Mouse (Mus musculus): ENCODE results near the gene Ptpro. TPM values are rescaled to one million over a fixed set of nuclear protein-coding genes. Genes with fewer than 3 reads are reported as not detected.
A peak's percentile ranks its signal among the peaks of the same experiment; 100 is the strongest.

Gene Ptpro
- polyA plus RNA-seq, 1 experiment from 2014 or later, result 48.9 TPM

- Histone ChIP-seq H3K4me1 (replicated peaks) (no peaks in the 10 kb centered on the region), H3K9ac (no peak overlapping the region), H3K9me3 (no peaks in the 10 kb centered on the region), H3K36me3 (peaks cover 9% of the 10 kb centered on the region; the same call in 1 of the 2 replicates), H3K27me3 (no peaks in the 10 kb centered on the region), H3K4me3 (no peak overlapping the region), H3K4me2 (no peak overlapping the region), H3K27ac (replicated peaks) (no peak overlapping the region)
- ATAC-seq (ENCODE audit: low FRiP score, low read depth), result no peak
- WGBS, result 85% methylated on average over 4 of the region's 4 CpGs
Observed at GRCm38 (mm10) chr6:137396106-137396793, 144.1 kb downstream of the Ptpro start.

GRCm38 (mm10) chr6:137397358-137397757 lies 145.2 kb downstream of the Ptpro start:
- Histone ChIP-seq H3K4me2 (no peak overlapping the region), H3K4me1 (replicated peaks) (no peaks in the 10 kb centered on the region), H3K27ac (replicated peaks) (no peak overlapping the region), H3K9me3 (no peaks in the 10 kb centered on the region), H3K9ac (no peak overlapping the region), H3K27me3 (no peaks in the 10 kb centered on the region), H3K4me3 (no peak overlapping the region), H3K36me3 (peaks cover 5% of the 10 kb centered on the region; the same call in 1 of the 2 replicates)
- WGBS, result 86% methylated on average over 2 of the region's 2 CpGs
- no peak for ATAC-seq (ENCODE audit: low FRiP score, low read depth)

- H3K4me3 ChIP-seq, result no peak overlapping the region
- H3K4me2 ChIP-seq, result no peak overlapping the region
- no peaks in the 10 kb centered on the region for H3K9me3 ChIP-seq
- no peak for ATAC-seq (ENCODE audit: low FRiP score, low read depth)
- H3K27ac ChIP-seq (replicated peaks), result no peak overlapping the region
- H3K4me1 ChIP-seq (replicated peaks), result no peaks in the 10 kb centered on the region
- H3K9ac ChIP-seq, result no peak overlapping the region
- 85% methylated on average over 4 of the region's 4 CpGs for WGBS
- no peaks in the 10 kb centered on the region for H3K27me3 ChIP-seq
- peaks cover 9% of the 10 kb centered on the region for H3K36me3 ChIP-seq
Observed at GRCm38 (mm10) chr6:137404196-137404595, 152.1 kb downstream of the Ptpro start.

- Histone ChIP-seq H3K4me3 (no peak overlapping the region), H3K27ac (replicated peaks) (no peak overlapping the region), H3K27me3 (no peaks in the 10 kb centered on the region), H3K4me1 (replicated peaks) (no peaks in the 10 kb centered on the region), H3K4me2 (no peak overlapping the region), H3K9me3 (no peaks in the 10 kb centered on the region), H3K9ac (no peak overlapping the region), H3K36me3 (peaks cover 9% of the 10 kb centered on the region)
- no peak for ATAC-seq (ENCODE audit: low FRiP score, low read depth)
- 90% methylated on average over 2 of the region's 2 CpGs for WGBS
Observed at GRCm38 (mm10) chr6:137405690-137406089, 153.6 kb downstream of the Ptpro start.

GRCm38 (mm10) chr6:137410510-137410909 lies 158.4 kb downstream of the Ptpro start:
- no peak overlapping the region for H3K4me3 ChIP-seq
- no peak overlapping the region for H3K9ac ChIP-seq
- peaks cover 9% of the 10 kb centered on the region for H3K36me3 ChIP-seq
- no peak for ATAC-seq (ENCODE audit: low FRiP score, low read depth)
- H3K9me3 ChIP-seq, result no peaks in the 10 kb centered on the region
- H3K4me2 ChIP-seq, result no peak overlapping the region
- no peaks in the 10 kb centered on the region for H3K27me3 ChIP-seq
- 67% methylated on average over 3 of the region's 3 CpGs for whole genome bisulfite sequencing
- no peak overlapping the region for H3K27ac ChIP-seq (replicated peaks)
- 0 out of 2 replicates have a peak, but pooled peaks cover 5% of the 10 kb centered on the region for H3K4me1 ChIP-seq (replicated peaks)

GRCm38 (mm10) chr6:137411901-137412378 lies 159.8 kb downstream of the Ptpro start:
- Histone ChIP-seq H3K36me3 (peaks cover 5% of the 10 kb centered on the region), H3K27ac (replicated peaks) (peak overlapping the region; percentile 79), H3K4me1 (replicated peaks) (0 out of 2 replicates have a peak, but pooled peaks cover 5% of the 10 kb centered on the region), H3K4me3 (no peak overlapping the region), H3K27me3 (no peaks in the 10 kb centered on the region), H3K9me3 (no peaks in the 10 kb centered on the region), H3K9ac (no peak overlapping the region), H3K4me2 (0 out of 2 replicates have a peak overlapping the region, but pooled peaks have one; percentile 11)
- 13% methylated on average over 2 of the region's 2 CpGs for WGBS
- peak; percentile 77 for ATAC-seq (ENCODE audit: low FRiP score, low read depth)

GRCm38 (mm10) chr6:137413045-137413444 lies 160.9 kb downstream of the Ptpro start:
- no peaks in the 10 kb centered on the region for H3K27me3 ChIP-seq
- no peak overlapping the region for H3K9ac ChIP-seq
- H3K4me3 ChIP-seq, result no peak overlapping the region
- H3K36me3 ChIP-seq, result peaks cover 4% of the 10 kb centered on the region; the same call in 1 of the 2 replicates
- no peak overlapping the region for H3K27ac ChIP-seq (replicated peaks)
- no peaks in the 10 kb centered on the region for H3K9me3 ChIP-seq
- 75% methylated on average over 2 of the region's 2 CpGs for WGBS
- H3K4me2 ChIP-seq, result no peak overlapping the region
- H3K4me1 ChIP-seq (replicated peaks), result 0 out of 2 replicates have a peak, but pooled peaks cover 5% of the 10 kb centered on the region
- ATAC-seq (ENCODE audit: low FRiP score, low read depth), result no peak

GRCm38 (mm10) chr6:137414531-137415405 lies 162.6 kb downstream of the Ptpro start:
- no peak for ATAC-seq (ENCODE audit: low FRiP score, low read depth)
- Histone ChIP-seq H3K9ac (no peak overlapping the region), H3K4me1 (replicated peaks) (0 out of 2 replicates have a peak, but pooled peaks cover 5% of the 10 kb centered on the region), H3K27me3 (no peaks in the 10 kb centered on the region), H3K4me2 (no peak overlapping the region), H3K4me3 (no peak overlapping the region), H3K27ac (replicated peaks) (no peak overlapping the region), H3K9me3 (no peaks in the 10 kb centered on the region), H3K36me3 (peaks cover 7% of the 10 kb centered on the region; the same call in 1 of the 2 replicates)
- 48% methylated on average over 13 of the region's 13 CpGs for WGBS

GRCm38 (mm10) chr6:137422777-137423176 lies 170.7 kb downstream of the Ptpro start:
- H3K27me3 ChIP-seq, result no peaks in the 10 kb centered on the region
- no peaks in the 10 kb centered on the region for H3K4me1 ChIP-seq (replicated peaks)
- 95% methylated on average over 4 of the region's 4 CpGs for WGBS
- no peak overlapping the region for H3K9ac ChIP-seq
- ATAC-seq (ENCODE audit: low FRiP score, low read depth), result no peak
- no peak overlapping the region for H3K4me3 ChIP-seq
- no peak overlapping the region for H3K4me2 ChIP-seq
- no peaks in the 10 kb centered on the region for H3K9me3 ChIP-seq
- H3K36me3 ChIP-seq, result peaks cover 11% of the 10 kb centered on the region; the same call in 1 of the 2 replicates
- no peak overlapping the region for H3K27ac ChIP-seq (replicated peaks)

GRCm38 (mm10) chr6:137423830-137424229 lies 171.7 kb downstream of the Ptpro start:
- no peaks in the 10 kb centered on the region for H3K9me3 ChIP-seq
- no peaks in the 10 kb centered on the region for H3K27me3 ChIP-seq
- no peak for ATAC-seq (ENCODE audit: low FRiP score, low read depth)
- peaks cover 5% of the 10 kb centered on the region for H3K36me3 ChIP-seq
- H3K4me3 ChIP-seq, result no peak overlapping the region
- no peaks in the 10 kb centered on the region for H3K4me1 ChIP-seq (replicated peaks)
- no peak overlapping the region for H3K9ac ChIP-seq
- H3K27ac ChIP-seq (replicated peaks), result no peak overlapping the region
- WGBS, result 70% methylated on average over 10 of the region's 10 CpGs
- H3K4me2 ChIP-seq, result no peak overlapping the region

- ATAC-seq (ENCODE audit: low FRiP score, low read depth), result no peak
Observed at GRCm38 (mm10) chr6:137425500-137426432, 173.6 kb downstream of the Ptpro start.

More at GRCm38 (mm10) chr6:137425500-137426432, 173.6 kb downstream of the Ptpro start:
- H3K4me3 ChIP-seq, result no peak overlapping the region
- H3K4me2 ChIP-seq, result no peak overlapping the region
- no peaks in the 10 kb centered on the region for H3K27me3 ChIP-seq
- no peaks in the 10 kb centered on the region for H3K9me3 ChIP-seq
- no peak overlapping the region for H3K27ac ChIP-seq (replicated peaks)
- no peaks in the 10 kb centered on the region for H3K4me1 ChIP-seq (replicated peaks)
- no peak overlapping the region for H3K9ac ChIP-seq
- peaks cover 13% of the 10 kb centered on the region for H3K36me3 ChIP-seq
- WGBS, result 66% methylated on average over 14 of the region's 14 CpGs

Measured in hindbrain, embryonic 15.5 days (tissue).